Mouse (Mus musculus) midbrain, postnatal 0 days (tissue): ENCODE results near the gene Csnk2a2. TPM values are rescaled to one million over a fixed set of nuclear protein-coding genes. Genes with fewer than 3 reads are reported as not detected.

Experiments used
- ATAC-seq: fragments of 200-750 bp; cut with Nextera tagmentation; 2 replicates; pipeline ENCODE4 v1.8.0; 2017; ENCODE audit warnings: moderate number of reproducible peaks, mild to moderate bottlenecking, moderate TSS enrichment, moderate library complexity; ENCODE audit not compliant: low FRiP score
- DNase-seq: peaks from one replicate; pipeline ENCODE4 v3.0.0-alpha.2; 2015; ENCODE audit warnings: low spot score
- H3K27ac ChIP-seq: fragments of 300-500 bp; sonication (generic); 2 replicates; pipeline ENCODE4 v1.5.1; 2014; ENCODE audit warnings: low read depth, mild to moderate bottlenecking, low read length, mixed read lengths
- H3K27me3 ChIP-seq: fragments of 300-500 bp; sonication (generic); 2 replicates; pipeline ENCODE4 v1.6.1; 2014; ENCODE audit warnings: low read length, control low read depth, mixed read lengths; ENCODE audit not compliant: insufficient read depth
- H3K36me3 ChIP-seq: fragments of 300-500 bp; sonication (generic); 2 replicates; pipeline ENCODE4 v1.6.1; 2014; ENCODE audit warnings: low read length, control low read depth, mixed read lengths; ENCODE audit not compliant: insufficient read depth
- H3K4me1 ChIP-seq: fragments of 300-500 bp; sonication (generic); 2 replicates; pipeline ENCODE4 v1.6.1; 2014; ENCODE audit warnings: mild to moderate bottlenecking, control low read depth, antibody characterized with exemption, low read length, mixed read lengths; ENCODE audit not compliant: insufficient read depth
- H3K4me2 ChIP-seq: fragments of 300-500 bp; sonication (generic); 2 replicates; pipeline ENCODE4 v1.6.1; 2014; ENCODE audit warnings: low read depth, mild to moderate bottlenecking, low read length, mixed read lengths; ENCODE audit not compliant: poor library complexity, severe bottlenecking
- H3K4me3 ChIP-seq: fragments of 300-500 bp; sonication (generic); 2 replicates; pipeline ENCODE4 v1.5.1; 2014; ENCODE audit warnings: low read depth, mild to moderate bottlenecking, low read length, moderate library complexity
- H3K9ac ChIP-seq: fragments of 300-500 bp; sonication (generic); replicated peaks from 2 replicates; pipeline ENCODE4 v1.6.1; 2014; ENCODE audit warnings: mild to moderate bottlenecking, low read length, moderate library complexity, mixed read lengths; ENCODE audit not compliant: poor library complexity, severe bottlenecking
- H3K9me3 ChIP-seq: fragments of 300-500 bp; sonication (generic); 2 replicates; pipeline ENCODE4 v1.6.1; 2016; ENCODE audit warnings: low read length, control low read depth
- CTCF ChIP-seq: IDR thresholded peaks from 2 replicates; pipeline ENCODE4 v1.5.1; 2016; ENCODE audit warnings: antibody characterized with exemption, mild to moderate bottlenecking
- WGBS: fragments of 180-500 bp; shearing (Covaris S2); extraction: QIAGEN DNeasy Blood & Tissue Kit; methylation state at CpG from one replicate; pipeline ENCODE4 v1.1.7; 2014; 5-methylcytosine and 5-hydroxymethylcytosine counted together
- polyA plus RNA-seq: library from polyadenylated mRNA; unstranded; fragments of >200 nt; fragmentation: Nextera tagmentation; extraction: Ambion mirVana; gene quantifications from 2 replicates; pipeline ENCODE4 v1.2.1, GENCODE M21; 2015
- total RNA-seq: library from RNA; depleted of rRNA; stranded (reverse); fragments of >200 nt; gene quantifications from 2 replicates; pipeline ENCODE4 v1.2.3, GENCODE M21; 2014; rRNA removed

Gene Csnk2a2
- 19.8 and 28.1 TPM in 2 replicates for total RNA-seq
- 8.1 and 9.6 TPM in 2 replicates for polyA plus RNA-seq

- Histone ChIP-seq H3K9me3 (no peaks in the 10 kb centered on the region), H3K4me2 (peak within 1 kb of the TSS; percentile 90), H3K36me3 (peaks cover 3% of the 10 kb centered on the region), H3K4me3 (peak within 1 kb of the TSS; percentile 77), H3K27ac (no peak within 1 kb of the TSS), H3K9ac (peak within 1 kb of the TSS; percentile 94), H3K4me1 (peaks cover 5% of the 10 kb centered on the region; the same call in 1 of the 2 replicates), H3K27me3 (no peaks in the 10 kb centered on the region)
- 81% methylated on average over 5 of the region's 5 CpGs for WGBS
- no peak for DNase-seq
- no peak for TF ChIP-seq CTCF
- no peak; the same call in 1 of the 2 replicates for ATAC-seq
Measured at GRCm38 (mm10) chr8:95490006-95490405, at the start of gene Csnk2a2. TSS of gene Csnk2a2 (minus strand) at chr8:95490039.

GRCm38 (mm10) chr8:95539487-95539886 is 49.6 kb upstream of the Csnk2a2 start:
- no peaks in the 10 kb centered on the region for H3K36me3 ChIP-seq
- H3K9ac ChIP-seq = no peak overlapping the region
- H3K9me3 ChIP-seq = no peaks in the 10 kb centered on the region
- no peak overlapping the region for H3K27ac ChIP-seq
- H3K4me3 ChIP-seq = no peak overlapping the region
- no peaks in the 10 kb centered on the region for H3K27me3 ChIP-seq
- whole genome bisulfite sequencing = 84% methylated on average over 5 of the region's 5 CpGs
- peak; percentile 77 for TF ChIP-seq CTCF
- peak; percentile 34 for DNase-seq
- no peak overlapping the region for H3K4me2 ChIP-seq
- no peaks in the 10 kb centered on the region for H3K4me1 ChIP-seq
- ATAC-seq = no peak

- Histone ChIP-seq H3K9ac (peak within 1 kb of the TSS; percentile 6; the same call in 1 of the 2 replicates), H3K27me3 (no peaks in the 10 kb centered on the region), H3K4me1 (no peaks in the 10 kb centered on the region), H3K4me2 (peak within 1 kb of the TSS; percentile 58), H3K9me3 (no peaks in the 10 kb centered on the region), H3K4me3 (peak within 1 kb of the TSS; percentile 45), H3K27ac (no peak within 1 kb of the TSS), H3K36me3 (no peaks in the 10 kb centered on the region)
- peak; percentile 8; the same call in 1 of the 2 replicates for TF ChIP-seq CTCF
- 3% methylated on average over 33 of the region's 33 CpGs for WGBS
- DNase-seq (peak; percentile 64), ATAC-seq (peak; percentile 87)
Measured at GRCm38 (mm10) chr8:95533584-95534387, 43.9 kb upstream of the Csnk2a2 start, which contains the start of gene Ccdc113. TSS of gene Ccdc113 (plus strand) at chr8:95534085.

- WGBS = 60% methylated on average over 4 of the region's 4 CpGs
Measured at GRCm38 (mm10) chr8:95532206-95532605, 42.4 kb upstream of the Csnk2a2 start.

GRCm38 (mm10) chr8:95528750-95529310 is 39.0 kb upstream of the Csnk2a2 start:
- DNase-seq = no peak
- ATAC-seq = no peak
- Histone ChIP-seq H3K9ac (no peak overlapping the region), H3K9me3 (no peaks in the 10 kb centered on the region), H3K36me3 (no peaks in the 10 kb centered on the region), H3K4me1 (no peaks in the 10 kb centered on the region), H3K27ac (no peak overlapping the region), H3K4me2 (no peak overlapping the region), H3K27me3 (no peaks in the 10 kb centered on the region), H3K4me3 (no peak overlapping the region)
- no peak for TF ChIP-seq CTCF
- 63% methylated on average over 9 of the region's 9 CpGs for WGBS

More at GRCm38 (mm10) chr8:95532206-95532605, 42.4 kb upstream of the Csnk2a2 start:
- no peak for TF ChIP-seq CTCF
- no peaks in the 10 kb centered on the region for H3K4me1 ChIP-seq
- H3K9me3 ChIP-seq = no peaks in the 10 kb centered on the region
- no peak for ATAC-seq
- H3K36me3 ChIP-seq = no peaks in the 10 kb centered on the region
- no peak overlapping the region for H3K4me2 ChIP-seq
- no peak for DNase-seq
- no peak overlapping the region for H3K27ac ChIP-seq
- no peak overlapping the region for H3K9ac ChIP-seq
- H3K27me3 ChIP-seq = no peaks in the 10 kb centered on the region
- H3K4me3 ChIP-seq = no peak overlapping the region

GRCm38 (mm10) chr8:95528194-95528593 is 38.4 kb upstream of the Csnk2a2 start:
- no peaks in the 10 kb centered on the region for H3K36me3 ChIP-seq
- no peak overlapping the region for H3K9ac ChIP-seq
- H3K4me1 ChIP-seq = no peaks in the 10 kb centered on the region
- no peak overlapping the region for H3K27ac ChIP-seq
- H3K9me3 ChIP-seq = no peaks in the 10 kb centered on the region
- ATAC-seq = no peak
- H3K27me3 ChIP-seq = no peaks in the 10 kb centered on the region
- H3K4me3 ChIP-seq = no peak overlapping the region
- no peak for DNase-seq
- TF ChIP-seq CTCF = no peak
- H3K4me2 ChIP-seq = no peak overlapping the region
- 77% methylated on average over 10 of the region's 10 CpGs for WGBS
